Mouse (Mus musculus) thymus, adult 2 months (tissue): ENCODE results near the gene Mrto4.

ENCODE experiments used
- CTCF ChIP-seq: fragments of 200-500 bp; IDR thresholded peaks from 2 replicates; pipeline ENCODE4 v1.5.1; 2012; ENCODE audit warnings: mild to moderate bottlenecking, control low read depth, low read length, moderate library complexity, borderline replicate concordance; ENCODE audit not compliant: control insufficient read depth, poor library complexity, insufficient read depth; ENCODE audit errors: extremely low read depth
- POLR2A ChIP-seq: fragments of 200-500 bp; IDR thresholded peaks from 2 replicates; pipeline ENCODE4 v1.6.1; 2012; ENCODE audit warnings: mild to moderate bottlenecking, low read length, control low read depth, moderate library complexity; ENCODE audit not compliant: control insufficient read depth, poor library complexity, insufficient read depth; ENCODE audit errors: extremely low read depth

GRCm38 (mm10) chr4:139373130-139373529 lies 20.8 kb upstream of the Mrto4 start:
- TF ChIP-seq CTCF (no peak), POLR2A (no peak)
